Mouse (Mus musculus) adrenal gland, postnatal 10 days (tissue): ENCODE results near the gene Mkrn1. TPM values are rescaled to one million over a fixed set of nuclear protein-coding genes. Genes with fewer than 3 reads are reported as not detected.
A peak's percentile ranks its signal among the peaks of the same experiment; 100 is the strongest.
"Not testable (repeated sequence)": the region's sequence is repeated elsewhere in the genome, so short reads cannot be mapped to it uniquely, and the experiment has no call there.

ENCODE experiments used
- DNase-seq: peaks from one replicate; pipeline ENCODE4 v3.0.0; 2021; ENCODE audit warnings: mixed read lengths
- total RNA-seq, 2 experiments: library from RNA; stranded (reverse); gene quantifications; 2 replicates each; pipeline ENCODE4 v1.2.3; 2021

The Mkrn1 gene
- total RNA-seq, 2 experiments from 2014 or later, result 70.7 to 71.5 TPM

GRCm38 (mm10) chr6:39433174-39433573 is 12.9 kb upstream of the Mkrn1 start:
- DNase-seq, result no peak

GRCm38 (mm10) chr6:39430722-39431121 is 10.5 kb upstream of the Mkrn1 start:
- DNase-seq, result no peak

GRCm38 (mm10) chr6:39429007-39429788 is 8.9 kb upstream of the Mkrn1 start:
- DNase-seq, result no peak

- DNase-seq, result no peak
These were observed 7.2 kb upstream of the Mkrn1 start for GRCm38 (mm10) chr6:39427276-39428003.

- no peak for DNase-seq
These were observed 6.5 kb upstream of the Mkrn1 start for GRCm38 (mm10) chr6:39426725-39427124.

- DNase-seq, result no peak
These were observed 4.9 kb upstream of the Mkrn1 start for GRCm38 (mm10) chr6:39425181-39425580.

- no peak for DNase-seq
These were observed 3.4 kb upstream of the Mkrn1 start for GRCm38 (mm10) chr6:39423686-39424085.

GRCm38 (mm10) chr6:39423130-39423551 is 2.9 kb upstream of the Mkrn1 start:
- no peak for DNase-seq

GRCm38 (mm10) chr6:39420867-39421266 is 605 bp upstream of the Mkrn1 start:
- no peak for DNase-seq

GRCm38 (mm10) chr6:39419386-39419850 is 844 bp downstream of the Mkrn1 start:
- no peak for DNase-seq

GRCm38 (mm10) chr6:39416654-39417053 is 3.6 kb downstream of the Mkrn1 start:
- DNase-seq, result not testable (repeated sequence)

- peak; percentile 81 for DNase-seq
These were observed 4.5 kb downstream of the Mkrn1 start for GRCm38 (mm10) chr6:39415762-39416161.

- no peak for DNase-seq
These were observed 6.2 kb downstream of the Mkrn1 start for GRCm38 (mm10) chr6:39414106-39414505.

- no peak for DNase-seq
These were observed 13.8 kb downstream of the Mkrn1 start for GRCm38 (mm10) chr6:39406480-39406879.

- no peak for DNase-seq
These were observed 17.1 kb downstream of the Mkrn1 start for GRCm38 (mm10) chr6:39403136-39403535.

- peak; percentile 35 for DNase-seq
These were observed 19.9 kb downstream of the Mkrn1 start for GRCm38 (mm10) chr6:39400343-39400742.

GRCm38 (mm10) chr6:39398342-39398741 is 21.9 kb downstream of the Mkrn1 start:
- DNase-seq, result no peak

GRCm38 (mm10) chr6:39397046-39397445 is 23.2 kb downstream of the Mkrn1 start:
- DNase-seq, result no peak

GRCm38 (mm10) chr6:39395916-39396315 is 24.3 kb downstream of the Mkrn1 start:
- no peak for DNase-seq

- no peak for DNase-seq
These were observed 24.8 kb downstream of the Mkrn1 start for GRCm38 (mm10) chr6:39395471-39395870.

- no peak for DNase-seq
These were observed 30.3 kb downstream of the Mkrn1 start for GRCm38 (mm10) chr6:39389988-39390387.

- DNase-seq, result peak; percentile 37
These were observed 39.0 kb downstream of the Mkrn1 start, which contains the start of gene Rab19 for GRCm38 (mm10) chr6:39381125-39381880. Gene Rab19, plus strand, starts transcription at chr6:39381175.

GRCm38 (mm10) chr6:39380276-39380675 is 40.0 kb downstream of the Mkrn1 start:
- no peak for DNase-seq
